Mouse (Mus musculus): ENCODE data around the gene Aig1. TPM values are rescaled to one million over a fixed set of nuclear protein-coding genes. Genes with fewer than 3 reads are reported as not detected.

Gene Aig1
- polyA plus RNA-seq, 1 experiment from 2014 or later: 53.5 TPM

DNA sequence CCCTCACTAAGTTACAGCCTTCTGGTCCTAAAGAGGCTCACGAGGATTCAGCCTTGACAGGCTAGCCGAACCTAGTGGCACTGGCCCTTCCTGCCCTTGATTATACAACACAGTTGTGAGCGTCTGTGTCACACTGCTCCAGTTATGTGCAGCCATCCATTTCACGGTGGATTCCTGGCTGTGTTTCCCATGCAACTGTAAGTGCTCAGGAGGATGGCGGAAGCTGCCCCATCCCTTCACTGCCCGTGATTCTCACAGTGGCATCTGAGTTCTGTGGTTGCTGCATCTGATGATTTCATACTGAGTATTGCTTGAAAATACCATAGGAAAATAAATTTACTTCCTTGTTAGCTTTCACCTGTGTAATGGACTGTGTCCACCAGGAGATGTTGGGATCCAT, 101.7 kb downstream of the Aig1 start:
- H3K27me3 ChIP-seq: no peaks in the 10 kb centered on the region
- no peak overlapping the region for H3K4me3 ChIP-seq (replicated peaks)
- H3K4me2 ChIP-seq (replicated peaks): no peak overlapping the region
- no peaks in the 10 kb centered on the region for H3K9me3 ChIP-seq
- no peak overlapping the region for H3K9ac ChIP-seq (replicated peaks)
- H3K4me1 ChIP-seq (replicated peaks): no peaks in the 10 kb centered on the region
- no peak overlapping the region for H3K27ac ChIP-seq
- 82% methylated on average over 6 of the region's 6 CpGs for WGBS
- H3K36me3 ChIP-seq: no peaks in the 10 kb centered on the region
- no peak for ATAC-seq

DNA sequence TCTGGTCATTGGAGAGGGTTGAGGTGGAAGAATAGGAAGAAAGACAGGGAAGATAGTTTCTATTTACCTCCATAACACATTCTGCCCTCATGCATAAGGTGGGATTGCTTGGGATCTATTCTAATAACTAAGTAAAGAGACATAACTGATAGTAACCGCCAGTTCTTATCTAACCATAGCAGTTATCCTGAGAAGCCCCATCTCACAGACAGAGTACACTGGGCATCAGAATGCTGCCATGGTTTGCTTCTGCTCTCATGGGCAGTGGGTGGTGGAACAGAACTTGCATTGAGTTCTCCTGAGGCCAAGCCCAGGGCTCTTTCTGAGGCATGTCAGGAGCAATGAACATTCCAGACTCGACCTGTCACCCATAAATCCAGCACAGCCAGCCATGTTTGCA, 105.6 kb downstream of the Aig1 start:
- H3K27ac ChIP-seq: no peak overlapping the region
- no peaks in the 10 kb centered on the region for H3K9me3 ChIP-seq
- H3K4me3 ChIP-seq (replicated peaks): no peak overlapping the region
- no peak overlapping the region for H3K4me2 ChIP-seq (replicated peaks)
- WGBS: 89% methylated on average over 2 of the region's 2 CpGs
- no peak for ATAC-seq
- H3K4me1 ChIP-seq (replicated peaks): no peaks in the 10 kb centered on the region
- H3K27me3 ChIP-seq: no peaks in the 10 kb centered on the region
- no peaks in the 10 kb centered on the region for H3K36me3 ChIP-seq
- H3K9ac ChIP-seq (replicated peaks): no peak overlapping the region

DNA sequence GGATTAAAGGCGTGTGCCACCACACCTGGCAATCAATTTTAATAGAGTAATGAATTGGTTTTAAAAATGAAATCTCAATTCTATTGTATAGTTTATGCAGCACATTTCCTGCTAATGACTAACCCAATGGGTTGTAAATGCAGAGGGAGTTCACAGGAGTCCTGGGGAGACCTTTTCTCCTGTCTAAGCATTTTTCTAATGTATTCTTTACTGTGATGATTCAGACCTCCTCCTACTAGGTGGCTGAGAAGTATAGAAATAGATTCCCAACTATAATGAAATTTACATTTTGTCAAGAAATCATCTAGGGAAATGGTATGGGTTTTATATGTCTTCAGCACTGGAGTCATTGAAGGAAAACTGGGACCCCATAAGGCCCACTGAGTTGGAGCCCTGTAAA, 114.1 kb downstream of the Aig1 start:
- no peak overlapping the region for H3K4me3 ChIP-seq (replicated peaks)
- no peak overlapping the region for H3K9ac ChIP-seq (replicated peaks)
- no peaks in the 10 kb centered on the region for H3K9me3 ChIP-seq
- ATAC-seq: no peak
- H3K27ac ChIP-seq: no peak overlapping the region
- H3K4me2 ChIP-seq (replicated peaks): no peak overlapping the region
- 0 out of 2 replicates have a peak, but pooled peaks cover 5% of the 10 kb centered on the region for H3K36me3 ChIP-seq
- H3K27me3 ChIP-seq: no peaks in the 10 kb centered on the region
- 98% methylated on average over 1 of the region's 1 CpGs for WGBS
- no peaks in the 10 kb centered on the region for H3K4me1 ChIP-seq (replicated peaks)

DNA sequence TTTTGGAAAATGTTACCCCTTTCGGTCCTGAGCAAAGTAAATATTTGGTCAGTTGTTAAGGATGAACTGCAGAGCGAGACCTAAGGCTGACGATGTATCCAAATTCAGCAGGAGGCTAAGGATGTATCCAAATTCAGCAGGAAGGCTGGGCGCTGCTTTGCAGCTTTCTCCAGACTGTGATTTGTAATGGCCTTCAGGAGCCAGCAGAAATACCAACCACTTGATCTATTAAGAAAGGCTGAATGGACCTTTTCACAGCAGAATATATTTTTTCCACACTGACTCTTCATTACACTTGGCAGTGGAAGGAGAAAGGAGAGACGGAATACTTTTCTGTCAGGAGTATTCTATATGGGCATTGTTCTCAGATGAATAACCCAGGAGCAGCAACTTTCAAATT, 115.0 kb downstream of the Aig1 start:
- Histone ChIP-seq H3K27me3 (no peaks in the 10 kb centered on the region), H3K36me3 (0 out of 2 replicates have a peak, but pooled peaks cover 5% of the 10 kb centered on the region), H3K27ac (no peak overlapping the region), H3K4me2 (replicated peaks) (no peak overlapping the region), H3K4me3 (replicated peaks) (no peak overlapping the region), H3K9ac (replicated peaks) (no peak overlapping the region), H3K4me1 (replicated peaks) (no peaks in the 10 kb centered on the region), H3K9me3 (no peaks in the 10 kb centered on the region)
- WGBS: 81% methylated on average over 5 of the region's 5 CpGs
- ATAC-seq: no peak

DNA sequence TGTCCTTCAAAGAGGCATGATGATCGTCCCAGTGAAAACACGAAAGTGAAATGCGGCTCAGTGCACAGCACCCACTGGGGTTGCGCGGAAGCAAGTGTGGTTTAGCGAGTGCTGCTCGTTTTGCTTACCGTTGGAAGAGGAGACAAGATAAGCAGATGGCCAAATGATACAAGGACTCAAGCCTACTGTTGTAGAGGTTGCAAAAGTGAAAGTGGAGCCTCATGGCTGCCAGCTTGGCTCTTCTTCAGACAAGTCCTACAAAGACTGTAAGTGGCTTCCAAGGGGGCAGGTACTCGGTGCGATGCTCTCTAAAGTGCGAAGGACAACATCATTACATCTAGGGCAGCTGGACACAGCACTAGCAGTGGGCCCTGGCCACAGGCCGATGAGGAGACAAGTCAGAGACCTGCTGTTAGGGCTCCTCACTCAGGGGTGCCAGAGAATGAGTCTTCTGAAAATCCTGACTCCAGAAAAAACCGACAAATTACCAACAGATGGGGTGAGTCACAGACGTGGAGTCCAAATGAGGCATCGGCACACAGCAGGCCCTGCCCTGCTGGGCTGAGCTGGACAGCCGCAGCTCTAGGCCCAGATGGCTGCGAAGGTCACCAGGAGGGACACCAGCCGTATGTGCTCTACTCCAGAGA, 129.2 kb downstream of the Aig1 start:
- H3K36me3 ChIP-seq: no peaks in the 10 kb centered on the region
- H3K9ac ChIP-seq (replicated peaks): no peak overlapping the region
- no peak overlapping the region for H3K4me3 ChIP-seq (replicated peaks)
- no peak for ATAC-seq
- no peaks in the 10 kb centered on the region for H3K4me1 ChIP-seq (replicated peaks)
- H3K4me2 ChIP-seq (replicated peaks): no peak overlapping the region
- H3K27ac ChIP-seq: no peak overlapping the region
- no peaks in the 10 kb centered on the region for H3K9me3 ChIP-seq
- no peaks in the 10 kb centered on the region for H3K27me3 ChIP-seq
- WGBS: 91% methylated on average over 18 of the region's 18 CpGs

DNA sequence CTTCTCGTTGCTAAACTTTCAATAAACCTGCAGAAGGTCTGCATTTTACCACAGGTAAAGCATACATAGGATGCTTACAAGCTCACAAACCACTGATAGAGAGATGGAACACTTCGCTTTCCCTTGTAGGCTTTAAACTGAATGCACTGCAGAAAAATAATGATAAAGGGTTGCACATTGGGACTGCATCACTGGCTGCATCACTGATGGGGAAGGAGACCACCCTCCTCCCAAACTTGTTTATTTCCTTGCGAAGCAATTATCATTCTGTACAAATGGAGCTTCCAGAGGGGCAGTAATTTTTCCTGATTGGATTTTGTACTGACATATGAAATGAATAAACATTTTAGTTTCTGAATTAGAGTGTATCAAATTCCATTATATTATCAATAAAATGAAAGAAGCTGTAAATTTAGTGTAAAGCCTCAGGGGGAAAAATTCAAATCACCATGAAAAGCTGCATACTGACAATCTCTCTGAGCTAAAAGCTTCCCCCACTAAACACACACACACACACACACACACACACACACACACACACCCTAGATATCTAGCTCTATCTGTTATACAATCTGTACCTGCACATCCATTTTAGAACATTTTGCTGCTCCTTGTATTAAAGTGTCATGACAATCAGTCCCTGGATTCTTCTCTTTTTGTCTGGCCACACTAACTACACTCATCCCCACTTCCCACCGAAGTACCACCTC, 138.6 kb downstream of the Aig1 start:
- H3K27ac ChIP-seq: no peak overlapping the region
- no peaks in the 10 kb centered on the region for H3K27me3 ChIP-seq
- no peak overlapping the region for H3K4me2 ChIP-seq (replicated peaks)
- H3K4me1 ChIP-seq (replicated peaks): no peaks in the 10 kb centered on the region
- no peak overlapping the region for H3K9ac ChIP-seq (replicated peaks)
- H3K9me3 ChIP-seq: no peaks in the 10 kb centered on the region
- H3K4me3 ChIP-seq (replicated peaks): no peak overlapping the region
- H3K36me3 ChIP-seq: no peaks in the 10 kb centered on the region
- ATAC-seq: no peak
- 94% methylated on average over 4 of the region's 4 CpGs for WGBS

DNA sequence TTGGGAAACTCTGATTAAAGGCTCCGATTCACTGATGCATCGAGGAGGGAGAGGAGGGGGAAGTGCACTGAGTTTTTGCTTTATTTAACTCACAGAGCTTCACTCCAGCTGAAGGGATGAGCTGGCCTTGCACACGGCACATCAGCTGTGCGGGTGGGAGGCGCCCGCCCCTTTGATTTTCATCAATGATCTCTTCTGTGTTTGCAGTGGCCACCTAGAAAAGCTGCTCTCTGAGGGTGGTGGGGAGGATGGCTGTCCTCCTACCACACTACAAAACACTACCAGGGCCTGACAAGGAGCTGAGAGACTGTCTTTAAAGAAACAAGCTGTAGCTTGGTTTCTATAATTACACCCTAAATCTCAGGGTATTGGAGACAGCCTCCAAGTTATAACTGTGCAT, 141.1 kb downstream of the Aig1 start:
- Histone ChIP-seq H3K27me3 (no peaks in the 10 kb centered on the region), H3K4me1 (replicated peaks) (no peaks in the 10 kb centered on the region), H3K4me2 (replicated peaks) (no peak overlapping the region), H3K9me3 (no peaks in the 10 kb centered on the region), H3K4me3 (replicated peaks) (no peak overlapping the region), H3K27ac (no peak overlapping the region), H3K36me3 (no peaks in the 10 kb centered on the region), H3K9ac (replicated peaks) (no peak overlapping the region)
- 60% methylated on average over 6 of the region's 6 CpGs for WGBS
- no peak for ATAC-seq

DNA sequence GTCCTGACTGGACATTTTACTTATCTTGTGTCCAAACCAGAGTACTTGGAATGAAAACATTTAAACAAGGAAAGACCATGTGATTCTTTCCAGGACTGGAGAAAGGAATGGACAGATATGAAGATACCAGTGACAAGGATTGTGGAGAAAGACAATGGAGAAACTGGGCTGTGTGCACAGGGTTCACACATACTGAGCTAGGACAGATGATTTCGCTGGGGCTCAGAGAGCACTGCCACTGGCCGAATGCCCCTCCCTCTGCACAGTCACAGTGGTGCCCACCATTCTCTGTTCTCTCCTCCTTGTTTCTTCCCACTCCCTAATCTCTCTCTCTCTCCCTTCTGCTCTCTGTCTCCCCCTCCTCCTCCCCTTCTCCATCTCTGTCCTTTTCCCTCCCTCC, 142.6 kb downstream of the Aig1 start:
- no peaks in the 10 kb centered on the region for H3K4me1 ChIP-seq (replicated peaks)
- no peaks in the 10 kb centered on the region for H3K27me3 ChIP-seq
- no peaks in the 10 kb centered on the region for H3K9me3 ChIP-seq
- WGBS: 90% methylated on average over 2 of the region's 2 CpGs
- H3K27ac ChIP-seq: no peak overlapping the region
- peak; percentile 50; the same call in 1 of the 2 replicates for ATAC-seq
- H3K9ac ChIP-seq (replicated peaks): no peak overlapping the region
- H3K36me3 ChIP-seq: no peaks in the 10 kb centered on the region
- no peak overlapping the region for H3K4me3 ChIP-seq (replicated peaks)
- H3K4me2 ChIP-seq (replicated peaks): no peak overlapping the region

DNA sequence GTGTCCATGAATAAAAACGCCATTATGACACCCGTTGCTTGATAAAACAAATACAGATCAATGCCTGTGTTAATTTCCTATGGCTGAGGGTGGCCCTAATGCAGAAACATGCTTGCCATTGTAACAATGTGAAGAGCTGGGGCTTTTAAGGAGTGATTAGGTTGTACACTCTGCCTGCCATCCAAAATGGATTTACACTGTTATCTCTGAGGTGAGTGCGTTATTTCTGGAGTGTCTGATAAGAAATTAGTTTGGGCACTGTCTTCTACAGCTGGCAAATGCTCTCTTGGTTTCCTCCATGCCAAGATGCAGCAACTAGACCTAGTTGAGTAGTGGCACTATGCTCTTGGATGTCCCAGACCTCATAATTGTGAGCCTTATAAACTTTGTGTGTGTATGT, 143.5 kb downstream of the Aig1 start:
- H3K9me3 ChIP-seq: no peaks in the 10 kb centered on the region
- H3K4me1 ChIP-seq (replicated peaks): no peaks in the 10 kb centered on the region
- no peak for ATAC-seq
- H3K9ac ChIP-seq (replicated peaks): no peak overlapping the region
- H3K27me3 ChIP-seq: no peaks in the 10 kb centered on the region
- H3K27ac ChIP-seq: no peak overlapping the region
- no peak overlapping the region for H3K4me2 ChIP-seq (replicated peaks)
- H3K36me3 ChIP-seq: no peaks in the 10 kb centered on the region
- no peak overlapping the region for H3K4me3 ChIP-seq (replicated peaks)
- WGBS: 89% methylated on average over 3 of the region's 3 CpGs

DNA sequence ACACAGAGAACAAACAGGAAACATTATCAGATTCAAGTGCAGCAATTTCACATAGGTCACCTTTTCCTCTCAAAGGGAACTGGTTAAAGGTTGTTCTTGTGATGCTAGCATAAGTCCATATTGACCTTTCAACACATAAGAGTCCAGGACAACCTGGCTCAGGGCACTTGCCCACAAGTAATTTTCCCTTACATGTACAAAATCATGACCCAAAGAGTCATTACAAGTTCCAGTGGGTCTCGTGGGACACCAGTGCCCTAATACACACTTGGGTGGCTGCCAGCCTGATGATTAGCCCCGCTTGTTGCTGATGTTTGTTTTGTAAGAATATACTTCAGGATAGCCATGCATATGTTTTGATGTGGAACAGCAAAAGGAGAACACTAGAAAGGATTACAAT, 152.6 kb downstream of the Aig1 start:
- H3K9me3 ChIP-seq: no peaks in the 10 kb centered on the region
- H3K36me3 ChIP-seq: 0 out of 2 replicates have a peak, but pooled peaks cover 3% of the 10 kb centered on the region
- no peak for ATAC-seq
- H3K9ac ChIP-seq (replicated peaks): no peak overlapping the region
- no peaks in the 10 kb centered on the region for H3K27me3 ChIP-seq
- no peak overlapping the region for H3K4me2 ChIP-seq (replicated peaks)
- H3K27ac ChIP-seq: no peak overlapping the region
- peaks cover 26% of the 10 kb centered on the region for H3K4me1 ChIP-seq (replicated peaks)
- 60% methylated on average over 2 of the region's 2 CpGs for WGBS
- H3K4me3 ChIP-seq (replicated peaks): no peak overlapping the region

DNA sequence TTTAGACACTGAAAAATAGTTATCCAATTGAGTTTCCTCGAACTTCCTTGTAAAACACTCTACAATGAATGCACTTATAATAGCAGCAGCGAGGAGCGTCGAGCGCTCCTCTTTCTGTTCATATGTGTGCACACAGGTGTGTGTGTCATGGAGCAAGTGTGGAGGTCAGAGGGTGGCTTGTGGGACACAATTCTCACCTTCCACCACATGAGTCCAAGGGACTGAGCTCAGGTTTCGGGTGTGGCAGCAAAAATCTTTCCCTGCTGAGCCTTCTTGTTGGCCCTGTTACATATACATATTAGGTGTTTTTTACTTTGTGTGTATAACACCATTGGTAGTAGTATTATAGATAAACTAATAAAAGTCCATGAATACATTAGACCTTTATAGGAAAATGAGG, 153.2 kb downstream of the Aig1 start:
- 90% methylated on average over 6 of the region's 6 CpGs for WGBS
- Histone ChIP-seq H3K4me3 (replicated peaks) (no peak overlapping the region), H3K4me1 (replicated peaks) (peaks cover 26% of the 10 kb centered on the region), H3K27ac (no peak overlapping the region), H3K27me3 (no peaks in the 10 kb centered on the region), H3K9me3 (no peaks in the 10 kb centered on the region), H3K9ac (replicated peaks) (no peak overlapping the region), H3K4me2 (replicated peaks) (no peak overlapping the region), H3K36me3 (0 out of 2 replicates have a peak, but pooled peaks cover 3% of the 10 kb centered on the region)
- ATAC-seq: no peak

DNA sequence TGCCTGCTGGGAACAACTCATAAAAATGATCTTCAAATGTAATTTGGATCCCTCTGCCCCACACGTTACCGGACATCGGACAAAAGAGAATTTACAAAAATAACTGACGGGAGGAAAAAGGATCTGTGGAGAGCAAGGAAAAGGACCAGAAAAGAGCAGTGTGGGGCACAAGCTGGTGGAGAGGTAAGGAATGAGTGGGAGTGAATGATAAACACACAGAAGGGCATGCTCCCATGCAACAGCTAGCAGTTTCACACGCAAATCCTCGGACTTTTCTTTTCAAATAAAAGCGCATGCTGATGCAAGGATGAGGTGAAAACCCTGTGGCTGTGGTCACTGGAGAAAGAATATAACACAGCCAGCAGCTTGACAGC, 153.9 kb downstream of the Aig1 start:
- no peaks in the 10 kb centered on the region for H3K9me3 ChIP-seq
- ATAC-seq: peak; percentile 49
- H3K36me3 ChIP-seq: 0 out of 2 replicates have a peak, but pooled peaks cover 3% of the 10 kb centered on the region
- H3K27ac ChIP-seq: peak overlapping the region; percentile 57
- no peak overlapping the region for H3K4me3 ChIP-seq (replicated peaks)
- no peaks in the 10 kb centered on the region for H3K27me3 ChIP-seq
- H3K4me2 ChIP-seq (replicated peaks): peak overlapping the region; percentile 23
- no peak overlapping the region for H3K9ac ChIP-seq (replicated peaks)
- 29% methylated on average over 7 of the region's 7 CpGs for WGBS
- H3K4me1 ChIP-seq (replicated peaks): peaks cover 26% of the 10 kb centered on the region
